Mouse (Mus musculus) frontal cortex, adult (tissue): ENCODE measurements around the gene Nt5c3b.

Experiments used
- ATAC-seq: cut with Nextera tagmentation; 2 replicates; pipeline ENCODE4 v1.9.2; 2017; ENCODE audit warnings: mild to moderate bottlenecking, moderate library complexity, mixed read lengths; ENCODE audit not compliant: low TSS enrichment

Nt5c3b gene

GRCm38 (mm10) chr11:100379311-100379710 lies 62.3 kb downstream of the Nt5c3b start:
- ATAC-seq: no peak

- ATAC-seq: no peak
Measured at GRCm38 (mm10) chr11:100378446-100378845, 63.2 kb downstream of the Nt5c3b start.

- no peak for ATAC-seq
Measured at GRCm38 (mm10) chr11:100377989-100378388, 63.6 kb downstream of the Nt5c3b start.

DNA sequence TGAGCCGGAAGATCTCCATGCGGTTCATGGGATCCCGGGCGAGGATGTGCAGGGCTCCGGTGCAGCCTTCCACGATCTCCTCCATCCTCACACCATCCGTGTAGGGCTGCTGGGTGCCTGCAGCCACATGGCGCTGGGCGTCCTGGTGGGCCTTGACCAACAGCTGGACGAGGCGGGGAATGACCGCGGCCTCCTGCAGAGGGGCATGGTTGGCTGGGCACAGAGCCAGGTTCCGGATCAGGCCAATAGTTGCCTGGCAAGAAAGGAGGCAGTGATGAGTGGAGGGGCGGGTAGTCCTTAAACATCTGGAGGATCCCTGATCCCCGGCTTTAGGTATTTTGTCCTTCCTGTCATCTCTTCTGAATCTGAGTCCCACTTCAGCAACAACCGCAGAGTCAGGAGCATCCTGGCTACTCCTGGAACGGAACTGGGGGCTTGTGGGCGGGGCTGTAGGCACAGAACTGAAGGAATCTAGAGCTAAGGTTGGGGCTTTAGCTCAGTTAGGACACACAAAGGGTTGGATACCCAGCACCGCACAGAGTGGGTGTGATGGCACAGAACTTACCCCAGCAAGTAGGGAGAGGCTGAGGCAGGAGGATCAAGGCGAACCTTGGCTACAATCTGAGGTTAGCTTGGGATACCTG lies 64.7 kb downstream of the Nt5c3b start:
- ATAC-seq: no peak

DNA sequence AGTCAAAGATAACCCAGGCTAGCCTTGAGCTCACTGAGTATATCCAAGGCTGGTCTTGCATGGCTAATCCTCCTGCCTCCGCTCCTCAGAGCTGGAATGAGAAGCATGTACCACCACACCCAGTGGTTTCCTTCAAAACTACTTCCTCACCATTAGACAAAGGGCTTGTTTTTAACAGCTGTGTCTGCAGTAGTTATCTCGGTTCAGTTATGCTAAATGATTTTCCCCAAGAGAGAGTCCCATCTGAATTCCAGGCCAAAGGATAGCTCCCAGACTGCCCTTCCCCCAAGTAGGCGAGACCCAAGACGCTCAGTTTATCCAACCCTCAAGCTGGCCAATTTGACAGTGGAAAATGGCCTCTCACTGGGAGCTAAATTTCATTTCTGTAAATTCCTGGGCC lies 65.6 kb downstream of the Nt5c3b start:
- ATAC-seq: no peak

- no peak for ATAC-seq
Measured at GRCm38 (mm10) chr11:100375127-100375526, 66.5 kb downstream of the Nt5c3b start.
